Mouse (Mus musculus): ENCODE measurements around the gene Msh3.
A peak's percentile ranks its signal among the peaks of the same experiment; 100 is the strongest.
"Not testable (repeated sequence)": the region's sequence is repeated elsewhere in the genome, so short reads cannot be mapped to it uniquely, and the experiment has no call there.

Msh3 gene

DNA sequence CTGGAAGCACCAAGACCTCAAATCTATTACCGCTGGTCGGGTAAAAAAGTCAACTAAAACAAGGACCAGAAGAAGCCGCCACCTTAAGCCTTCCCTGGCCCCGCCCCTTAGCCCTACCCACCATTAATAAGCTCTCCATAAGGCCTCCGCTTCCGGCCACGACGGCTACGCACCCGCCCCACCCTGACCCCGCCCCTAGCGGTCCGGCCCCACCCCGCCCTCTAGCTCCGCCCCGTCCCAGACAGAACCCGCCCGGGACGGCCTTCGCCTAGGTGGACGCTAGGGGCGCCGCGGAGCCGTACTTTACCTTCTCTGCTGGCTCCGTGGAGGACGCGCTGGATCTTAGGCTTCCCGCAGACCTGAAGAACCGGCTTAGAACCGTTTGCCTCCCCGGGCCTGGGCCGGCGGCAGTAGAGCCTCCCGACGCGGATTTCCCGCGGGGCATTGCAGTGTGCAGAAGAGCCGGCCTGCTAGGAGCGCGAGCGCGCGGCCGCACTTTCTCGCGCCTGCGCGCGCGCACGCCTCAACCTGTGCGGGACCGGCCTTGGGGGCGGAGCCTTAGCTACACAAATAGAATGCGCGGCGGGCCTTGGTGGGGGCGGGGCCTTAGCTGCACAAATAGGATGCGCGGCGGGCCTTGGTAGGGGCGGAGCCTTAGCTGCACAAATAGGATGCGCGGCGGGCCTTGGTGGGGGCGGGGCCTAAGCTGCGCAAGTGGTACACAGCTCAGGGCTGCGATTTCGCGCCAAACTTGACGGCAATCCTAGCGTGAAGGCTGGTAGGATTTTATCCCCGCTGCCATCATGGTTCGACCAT, at the start of gene Msh3, which contains the start of gene Dhfr:
Gene Msh3 (minus strand): TSS at position 548 of the 816 bp plus-strand sequence.
Gene Dhfr (plus strand): TSS at position 271 of the 816 bp plus-strand sequence.
- DNase-seq: peak; percentile 97

DNA sequence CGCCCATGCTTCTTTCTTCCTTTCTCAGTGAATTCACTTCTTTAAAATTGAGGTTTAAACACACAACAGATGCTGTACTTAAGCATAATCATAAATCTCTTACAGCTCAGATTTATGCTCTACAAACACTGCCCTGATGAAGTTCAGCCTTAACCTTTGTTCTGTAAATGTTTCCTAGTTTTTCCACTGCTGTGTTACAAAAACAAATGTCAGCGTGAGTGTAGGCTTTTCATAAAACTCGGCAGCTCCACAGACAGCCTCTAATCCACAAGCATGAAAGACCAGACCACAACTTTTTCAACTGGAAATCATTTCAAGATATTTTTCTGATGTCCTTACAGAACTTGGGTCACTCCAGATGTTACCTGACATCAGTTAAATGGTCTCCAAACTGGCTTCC, 48.7 kb upstream of the Msh3 start:
- DNase-seq: no peak

DNA sequence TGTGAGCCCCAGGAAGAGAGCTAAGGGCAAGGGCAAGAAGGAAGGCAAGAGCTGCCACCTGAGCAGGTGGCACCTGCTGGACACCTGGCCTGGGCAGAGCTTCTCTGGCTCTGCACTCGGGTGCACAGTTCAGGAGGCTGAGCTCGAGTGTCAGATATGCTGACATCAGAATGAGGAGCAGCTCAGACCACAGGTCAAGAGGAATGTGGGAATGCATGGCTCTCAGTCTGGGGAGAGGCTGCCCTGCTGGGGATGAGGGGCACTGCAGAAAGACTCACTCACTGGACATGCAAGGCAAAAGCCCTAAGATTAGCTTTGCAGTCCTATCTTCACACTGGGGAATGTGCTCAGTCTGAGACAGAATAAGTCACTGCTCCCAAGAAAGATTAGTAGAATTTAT, 47.3 kb upstream of the Msh3 start:
- DNase-seq: no peak

DNA sequence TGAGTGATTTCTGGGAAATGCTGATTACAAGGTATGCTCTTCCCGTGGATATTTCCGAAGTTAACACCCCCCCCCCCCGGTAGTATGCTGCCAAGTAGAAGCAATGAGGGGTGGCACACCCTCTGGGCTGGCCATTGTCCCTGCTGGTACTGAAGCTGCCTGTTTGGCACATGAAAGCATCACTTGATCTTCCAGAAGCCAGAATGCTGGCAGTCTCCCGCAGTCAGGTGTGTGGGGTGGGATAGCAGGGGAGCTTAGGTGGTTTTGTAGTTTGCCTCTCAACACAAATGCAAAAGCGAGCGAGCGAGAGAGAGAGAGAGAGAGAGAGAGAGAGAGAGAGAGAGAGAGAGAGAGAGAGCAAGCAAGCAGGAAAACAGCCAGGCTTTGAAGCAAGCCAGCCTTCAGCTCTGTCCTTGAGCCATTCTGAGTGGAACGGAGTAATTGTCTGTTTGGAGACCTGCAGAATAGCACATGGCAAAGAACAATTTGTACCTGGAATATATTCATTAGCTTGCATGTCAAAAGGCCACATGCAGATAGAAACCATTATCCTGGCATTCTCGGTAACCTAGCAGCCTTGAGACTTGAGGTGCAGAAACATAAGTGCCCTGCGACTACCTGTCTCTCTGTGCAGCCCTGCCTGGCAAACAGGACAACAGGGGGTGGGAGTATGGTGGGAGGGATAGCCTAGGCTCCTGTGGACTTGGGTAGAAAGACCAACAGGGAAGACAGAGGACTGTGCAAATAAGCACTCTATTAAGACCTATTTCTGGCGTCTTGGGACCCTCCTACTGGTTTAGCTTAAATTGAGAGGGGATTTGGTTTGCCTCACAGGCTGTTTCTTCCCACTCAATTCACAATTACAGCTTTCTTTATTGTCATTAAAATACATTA, 43.9 kb upstream of the Msh3 start:
- no peak for DNase-seq

DNA sequence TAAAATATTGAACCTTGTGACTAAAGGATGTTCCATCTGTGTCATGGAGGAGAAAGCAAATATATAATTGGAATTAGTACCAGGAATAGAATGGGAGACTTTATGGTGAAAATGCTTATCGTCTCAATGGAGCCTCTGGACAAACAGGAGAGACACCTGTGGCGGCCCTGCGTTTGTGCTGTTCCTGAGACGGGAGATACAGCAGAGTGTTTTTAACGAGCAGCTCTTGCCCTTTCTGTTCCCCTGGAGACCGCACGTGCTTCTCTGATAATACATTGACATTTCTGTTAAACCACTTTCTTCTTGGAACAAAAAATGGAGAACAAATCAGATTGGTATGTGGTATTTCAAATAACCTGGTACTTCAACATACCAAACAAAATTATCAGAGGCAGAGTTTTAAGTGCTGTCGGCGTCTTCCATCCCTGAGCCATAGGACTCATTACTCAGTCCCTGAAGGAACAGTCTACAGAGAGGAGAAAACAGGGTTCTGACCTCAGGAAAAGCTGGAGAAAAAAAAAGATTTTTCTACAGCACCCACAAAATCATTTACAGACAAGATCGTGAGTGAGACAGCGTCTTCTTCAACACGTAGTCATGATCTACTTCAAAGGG, 38.4 kb upstream of the Msh3 start:
- DNase-seq: no peak

GRCm38 (mm10) chr13:92387367-92387766, 32.6 kb upstream of the Msh3 start:
- no peak for DNase-seq

GRCm38 (mm10) chr13:92371466-92371865, 16.7 kb upstream of the Msh3 start:
- DNase-seq: not testable (repeated sequence)

DNA sequence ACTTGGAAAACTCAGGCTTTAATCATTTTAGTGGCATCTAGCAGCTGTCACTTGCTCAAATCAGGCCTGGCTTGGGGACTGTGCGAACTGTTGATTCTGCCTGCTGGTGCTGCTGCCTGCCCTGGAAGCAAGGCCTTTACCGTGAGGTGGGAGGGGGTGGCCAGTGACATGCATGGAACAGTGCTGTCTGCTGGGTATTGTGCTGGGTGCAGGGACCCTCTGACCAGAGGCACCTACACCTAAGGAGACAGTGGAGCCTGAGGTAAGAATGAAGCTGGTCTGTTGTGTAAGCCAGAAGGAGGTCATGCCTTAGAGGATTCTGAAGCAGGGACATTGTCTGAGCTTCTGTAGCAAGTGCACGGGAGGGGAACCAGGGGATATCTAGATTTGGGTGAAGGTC, 16.0 kb upstream of the Msh3 start:
- DNase-seq: no peak

DNA sequence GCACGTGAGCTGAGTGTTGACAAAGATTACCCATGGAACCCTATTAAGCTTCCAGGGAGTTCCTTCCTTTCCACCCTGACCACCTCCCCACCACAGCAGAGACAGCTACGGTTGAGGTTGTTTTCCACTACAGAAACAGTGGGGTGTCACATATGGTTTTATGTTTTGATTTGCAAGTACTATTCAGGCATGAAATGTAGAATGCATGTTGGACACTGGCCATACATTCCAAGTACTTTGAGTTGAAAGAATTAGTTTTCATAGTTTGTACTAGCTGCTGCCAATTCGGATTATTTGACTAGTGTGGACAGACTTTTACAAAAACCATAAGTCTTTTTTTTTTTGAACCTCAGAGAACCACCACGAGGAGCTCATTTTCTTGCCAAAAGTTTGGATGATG, 10.5 kb upstream of the Msh3 start:
- DNase-seq: no peak

GRCm38 (mm10) chr13:92361609-92362008, 6.8 kb upstream of the Msh3 start:
- DNase-seq: no peak

GRCm38 (mm10) chr13:92357644-92358043, 2.8 kb upstream of the Msh3 start:
- no peak for DNase-seq

DNA sequence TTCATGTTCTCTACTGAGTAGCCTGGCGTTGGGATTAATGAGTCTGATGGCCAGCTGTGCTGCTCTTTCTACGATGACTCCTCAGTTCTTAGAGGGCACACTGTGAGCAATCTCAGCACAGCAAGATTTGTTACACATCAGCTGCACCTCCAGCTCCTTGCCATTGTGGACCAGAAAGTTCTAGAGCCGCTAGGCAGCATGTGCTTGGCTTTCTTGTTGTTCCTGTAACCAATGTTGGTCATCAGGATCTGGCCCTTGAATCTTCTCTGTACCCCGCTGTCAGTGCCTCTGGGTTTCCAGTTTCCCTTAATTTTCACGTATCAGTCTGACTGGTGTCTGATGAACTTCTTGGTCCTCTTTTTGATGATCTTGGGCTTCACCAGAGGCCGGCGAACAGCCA, 1.6 kb upstream of the Msh3 start:
- DNase-seq: no peak

- no peak for DNase-seq
Observed at GRCm38 (mm10) chr13:92355272-92355643, 455 bp upstream of the Msh3 start.

DNA sequence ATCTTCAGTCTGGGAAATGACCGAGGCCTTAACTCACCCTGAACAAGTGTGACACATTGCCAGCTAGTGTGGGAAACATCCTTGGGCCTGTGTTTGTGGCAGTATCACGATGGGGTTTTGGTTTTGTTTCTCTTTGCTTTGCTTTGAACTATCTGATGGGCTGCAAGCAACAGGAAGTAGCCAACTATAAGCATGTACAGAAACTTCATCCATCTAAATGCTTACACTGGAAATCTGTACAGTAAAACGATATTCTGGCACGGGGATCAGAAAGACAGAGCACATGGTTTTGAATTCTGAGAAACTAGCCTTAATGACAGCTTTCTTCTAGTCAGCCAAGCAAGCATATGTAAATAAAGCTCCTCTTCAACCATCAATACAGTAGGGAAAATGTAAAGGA, 847 bp downstream of the Msh3 start:
- DNase-seq: no peak

DNA sequence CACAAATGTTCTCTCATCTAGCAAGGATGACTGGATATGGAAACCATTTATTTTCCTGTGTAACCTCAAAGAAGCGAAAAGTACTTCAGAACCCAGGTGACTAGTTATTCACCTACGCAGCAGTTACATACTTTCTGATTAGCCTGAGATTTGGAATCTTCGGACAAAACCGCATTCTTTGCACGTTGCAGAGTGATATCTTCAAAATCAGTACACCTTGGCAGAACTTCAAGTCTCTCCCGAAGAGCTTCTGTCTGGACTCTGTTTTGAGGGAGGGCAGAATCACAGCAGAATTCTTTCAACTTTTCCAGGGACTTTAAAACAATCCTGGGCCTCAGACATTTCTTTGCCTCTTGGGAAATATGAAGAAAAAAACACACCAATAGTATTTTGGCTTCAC, 3.7 kb downstream of the Msh3 start:
- no peak for DNase-seq

DNA sequence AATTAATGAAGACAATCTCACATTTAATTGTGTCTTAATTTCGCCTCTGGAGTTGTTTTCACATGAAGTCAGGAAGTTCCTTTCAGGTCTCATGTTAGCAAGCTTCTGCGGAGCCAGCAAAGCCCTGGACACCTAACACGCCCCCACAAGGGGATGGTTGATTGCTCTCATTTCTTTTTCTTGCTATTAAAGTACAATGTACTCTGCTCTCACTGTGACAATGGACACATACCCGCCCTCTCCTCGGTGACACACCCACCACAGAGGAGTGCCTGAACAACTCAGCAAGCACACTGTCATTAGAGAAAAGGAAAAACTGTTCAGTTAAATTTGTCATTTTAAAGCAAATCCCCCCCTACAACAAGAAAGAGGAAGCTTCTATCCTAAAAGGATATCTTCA, 8.5 kb downstream of the Msh3 start:
- no peak for DNase-seq

DNA sequence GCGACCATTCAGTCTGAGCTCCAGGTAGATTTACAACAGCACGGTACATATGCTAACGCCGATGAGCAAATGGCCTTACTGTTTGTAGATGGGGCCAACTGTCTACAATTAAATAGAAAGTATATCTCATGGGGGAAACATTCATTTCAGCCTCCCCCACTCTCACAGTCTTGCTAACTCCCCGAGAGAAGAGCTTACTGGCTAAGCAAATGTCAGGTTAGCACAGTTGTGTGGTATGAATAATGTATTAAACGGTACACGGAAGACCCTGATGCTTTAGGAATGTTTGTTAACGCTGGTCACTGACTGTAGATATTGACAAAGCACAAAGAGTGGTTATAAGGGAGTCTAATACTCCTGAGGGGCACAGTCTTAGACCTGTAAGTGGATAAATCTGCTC, 10.8 kb downstream of the Msh3 start:
- DNase-seq: no peak

DNA sequence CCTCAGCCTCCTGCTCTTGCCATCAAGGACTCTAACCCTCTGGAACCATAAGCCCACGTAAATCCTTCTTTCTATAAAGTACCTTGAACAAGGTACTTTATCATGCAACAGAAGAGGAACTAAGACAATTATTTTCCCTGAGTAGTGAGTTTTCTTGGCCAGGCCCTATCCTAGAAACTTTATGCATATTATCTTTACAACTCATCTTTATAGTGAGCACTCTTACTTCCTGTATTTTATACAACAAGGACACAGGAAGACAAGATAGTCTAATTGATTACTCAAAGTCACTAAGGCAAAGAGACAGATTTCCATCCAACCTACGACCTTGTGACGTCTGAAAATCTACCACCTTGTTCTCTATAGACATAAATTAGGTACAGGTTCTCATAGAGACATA, 15.0 kb downstream of the Msh3 start:
- DNase-seq: no peak

- DNase-seq: no peak
Observed at GRCm38 (mm10) chr13:92337773-92338462, 16.9 kb downstream of the Msh3 start.

DNA sequence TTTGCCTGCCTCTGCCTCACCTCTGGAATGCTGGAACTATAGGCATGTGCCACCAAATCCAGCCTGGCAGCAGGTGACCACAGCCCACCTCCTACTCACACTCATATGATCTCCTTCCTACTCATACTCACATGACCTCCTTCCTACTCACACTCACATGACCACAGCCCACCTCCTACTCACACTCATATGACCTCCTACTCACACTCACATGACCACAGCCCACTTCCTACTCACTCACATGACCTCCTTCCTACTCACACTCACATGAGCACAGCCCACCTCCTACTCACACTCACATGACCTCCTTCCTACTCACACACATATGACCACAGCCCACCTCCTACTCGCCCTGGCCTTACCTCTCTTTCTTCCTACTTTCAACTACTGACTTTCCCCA, 17.9 kb downstream of the Msh3 start:
- no peak for DNase-seq

- no peak for DNase-seq
Observed at GRCm38 (mm10) chr13:92332103-92332879, 22.5 kb downstream of the Msh3 start.

DNA sequence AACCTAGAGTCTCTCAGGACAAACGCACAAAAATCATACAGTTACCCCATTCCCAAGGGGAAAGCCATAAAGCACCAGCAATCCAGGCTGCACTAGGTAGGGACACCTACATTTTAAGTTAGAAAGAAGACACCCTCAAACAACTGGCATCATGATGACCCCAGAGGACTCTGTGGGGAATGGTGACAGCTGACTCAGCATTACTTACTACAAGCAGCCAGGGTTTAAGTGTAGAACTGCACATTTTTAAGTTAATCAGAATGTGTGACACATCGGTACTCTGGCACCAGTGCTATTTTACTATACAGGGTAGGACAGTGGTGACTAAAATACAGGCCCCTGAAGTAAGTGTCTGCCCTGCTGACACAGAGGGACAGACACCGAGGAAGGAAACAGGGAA, 24.2 kb downstream of the Msh3 start:
- DNase-seq: no peak
